Mouse (Mus musculus) liver, postnatal 0 days (tissue): ENCODE measurements around the gene Vps11.

Source experiments
- CTCF ChIP-seq: sonication (generic); IDR thresholded peaks from 2 replicates; pipeline ENCODE4 v1.5.1; 2016; ENCODE audit warnings: antibody characterized with exemption, low read depth
- EP300 ChIP-seq: IDR thresholded peaks from 2 replicates; pipeline ENCODE4 v1.6.1; 2016; ENCODE audit warnings: antibody characterized with exemption, low read depth, mild to moderate bottlenecking

DNA sequence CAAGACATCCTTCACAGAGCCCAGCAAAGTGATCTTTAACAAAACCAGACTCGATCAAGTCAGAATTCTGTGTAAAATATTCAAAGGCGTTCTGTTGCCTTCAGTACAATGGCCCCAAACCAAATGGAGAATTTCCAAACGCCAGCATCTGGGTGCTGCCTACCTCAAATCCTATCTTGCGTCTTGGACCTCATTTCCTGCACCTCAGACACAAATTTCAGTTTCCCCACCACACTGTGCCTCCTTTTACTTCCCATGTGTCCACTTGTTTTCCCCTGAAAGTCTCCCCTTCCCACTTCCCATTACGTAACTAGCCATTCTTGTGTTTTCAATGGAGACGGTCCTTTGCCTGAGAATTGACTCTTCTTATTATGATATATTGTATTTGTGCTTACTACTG is 54.9 kb downstream of the Vps11 start:
- TF ChIP-seq CTCF (no peak), EP300 (no peak)
